In the genomic region with DNA sequence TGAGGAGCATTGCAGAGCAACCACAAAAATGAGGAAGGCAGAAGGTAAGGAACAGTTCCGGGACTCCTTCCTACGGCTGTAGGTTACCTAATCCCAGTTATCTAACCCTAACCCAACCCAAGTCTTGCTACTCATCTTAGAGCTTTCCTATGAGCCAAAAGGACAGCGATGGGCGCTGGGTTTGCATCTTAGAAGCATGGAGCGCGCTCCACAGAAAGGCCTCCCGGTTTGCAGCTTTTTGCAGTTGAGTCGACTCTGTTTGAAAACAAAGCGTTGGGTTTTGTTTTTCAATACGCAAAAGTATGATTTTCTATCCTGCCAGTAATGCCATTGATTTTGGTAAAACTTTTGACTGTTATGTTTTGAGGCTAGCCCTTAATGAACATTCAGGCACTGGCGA, we compare ENCODE assay signal across 9 mouse cellular contexts. TPM values are rescaled to one million over a fixed set of nuclear protein-coding genes. Genes with fewer than 3 reads are reported as not detected.
DNase-seq lines count a peak whose midpoint lies in the region; ATAC-seq and TF ChIP-seq lines count a peak whose summit lies in the region.
"Had no signal": no experiment of that assay in that cellular context is flagged by ENCODE, and none has a peak within 500 bp of the region (broad histone marks: within the 10 kb centered on the region; RNA-seq: fewer than 3 reads in every experiment).

No protein-coding gene starts in this region.

- H3K36me3 ChIP-seq in kidney, postnatal 0 days (ENCODE audit: insufficient read depth, low read length), result no peaks in the 10 kb centered on the region
- H3K36me3 ChIP-seq in embryonic facial prominence, embryonic 11.5 days (replicated peaks; ENCODE audit: control insufficient read depth, insufficient read depth, low read depth, low read length), result no peaks in the 10 kb centered on the region
- no peaks in the 10 kb centered on the region for H3K36me3 ChIP-seq in intestine, embryonic 15.5 days
- H3K36me3 ChIP-seq in neural tube, embryonic 13.5 days, result no peaks in the 10 kb centered on the region

- no peak for TF ChIP-seq CTCF in kidney, postnatal 0 days (IDR thresholded peaks at IDR 0.05; ENCODE audit: low read depth)

- H3K27ac ChIP-seq in kidney, postnatal 0 days, result no peak overlapping the region
- no peak overlapping the region for H3K27ac ChIP-seq in embryonic facial prominence, embryonic 11.5 days (replicated peaks; ENCODE audit: low read depth, low read length)
- no peak overlapping the region for H3K27ac ChIP-seq in intestine, embryonic 15.5 days
- no peak overlapping the region for H3K27ac ChIP-seq in neural tube, embryonic 13.5 days (replicated peaks)

- H3K27me3 ChIP-seq in kidney, postnatal 0 days (ENCODE audit: insufficient read depth, low read length), result no peaks in the 10 kb centered on the region
- H3K27me3 ChIP-seq in embryonic facial prominence, embryonic 11.5 days (ENCODE audit: control insufficient read depth, insufficient read depth, low read length), result no peaks in the 10 kb centered on the region
- H3K27me3 ChIP-seq in intestine, embryonic 15.5 days (replicated peaks), result no peaks in the 10 kb centered on the region
- peaks cover 26% of the 10 kb centered on the region for H3K27me3 ChIP-seq in neural tube, embryonic 13.5 days

- ATAC-seq in kidney, postnatal 0 days (replicated peaks; ENCODE audit: low FRiP score, low read depth), result no peak
- no peak for ATAC-seq in embryonic facial prominence, embryonic 11.5 days (replicated peaks; ENCODE audit: insufficient number of reproducible peaks, low FRiP score, low TSS enrichment, low read depth)
- no peak for ATAC-seq in intestine, embryonic 15.5 days
- ATAC-seq in neural tube, embryonic 13.5 days (ENCODE audit: low read depth), result no peak

- H3K9me3 ChIP-seq in kidney, postnatal 0 days (replicated peaks; ENCODE audit: low read length), result no peaks in the 10 kb centered on the region
- H3K9me3 ChIP-seq in embryonic facial prominence, embryonic 11.5 days (replicated peaks; ENCODE audit: control insufficient read depth, low read length), result no peaks in the 10 kb centered on the region
- H3K9me3 ChIP-seq in intestine, embryonic 15.5 days, result no peaks in the 10 kb centered on the region
- H3K9me3 ChIP-seq in neural tube, embryonic 13.5 days, result no peaks in the 10 kb centered on the region

- no peak overlapping the region for H3K9ac ChIP-seq in kidney, postnatal 0 days (ENCODE audit: low read depth, low read length)
- peak overlapping the region; percentile 35 for H3K9ac ChIP-seq in embryonic facial prominence, embryonic 11.5 days (replicated peaks; ENCODE audit: low read length)
- peak overlapping the region; percentile 29; the same call in 1 of the 2 replicates for H3K9ac ChIP-seq in intestine, embryonic 15.5 days
- no peak overlapping the region for H3K9ac ChIP-seq in neural tube, embryonic 13.5 days

- H3K4me1 ChIP-seq in kidney, postnatal 0 days (replicated peaks; ENCODE audit: insufficient read depth, low read length), result peaks cover 7% of the 10 kb centered on the region
- H3K4me1 ChIP-seq in embryonic facial prominence, embryonic 11.5 days (ENCODE audit: control insufficient read depth, insufficient read depth, low read length), result no peaks in the 10 kb centered on the region
- peaks cover 7% of the 10 kb centered on the region for H3K4me1 ChIP-seq in intestine, embryonic 15.5 days (replicated peaks)
- H3K4me1 ChIP-seq in neural tube, embryonic 13.5 days (replicated peaks), result peaks cover 14% of the 10 kb centered on the region

- DNase-seq in kidney, postnatal 0 days (ENCODE audit: low spot score), result no peak
- no peak for DNase-seq in kidney, adult 18-20 months
- DNase-seq in embryonic facial prominence, embryonic 11.5 days (ENCODE audit: low spot score), result peak; percentile 55
- DNase-seq in thymus, postnatal 0 days (ENCODE audit: low spot score), result no peak
- DNase-seq in thymus, postnatal 4 days, result no peak
- DNase-seq in left cerebral cortex, postnatal 14 days (ENCODE audit: low spot score in 2 of 2), result no peak
- DNase-seq: kidney, postnatal 36 days had no signal

- intact Hi-C loops in left cerebral cortex, postnatal 14 days (cut with DNase I), result loop anchor here (5.0 to 10.0 kb wide), 2 partner anchors 63 to 451 kb away; a partner anchor contains a TSS

- peak overlapping the region; percentile 53 for H3K4me2 ChIP-seq in kidney, postnatal 0 days (ENCODE audit: low read length)
- peak overlapping the region; percentile 7 for H3K4me2 ChIP-seq in embryonic facial prominence, embryonic 11.5 days (ENCODE audit: low read depth, low read length)
- H3K4me2 ChIP-seq in intestine, embryonic 15.5 days (replicated peaks), result peak overlapping the region; percentile 58
- H3K4me2 ChIP-seq in neural tube, embryonic 13.5 days, result peak overlapping the region; percentile 48

- H3K4me3 ChIP-seq in kidney, postnatal 0 days (replicated peaks; ENCODE audit: low read depth, low read length), result peak overlapping the region; percentile 23
- H3K4me3 ChIP-seq in embryonic facial prominence, embryonic 11.5 days (ENCODE audit: low read depth, low read length), result peak overlapping the region; percentile 37
- H3K4me3 ChIP-seq in intestine, embryonic 15.5 days (replicated peaks), result peak overlapping the region; percentile 34
- H3K4me3 ChIP-seq in neural tube, embryonic 13.5 days, result peak overlapping the region; percentile 36

- 9% methylated on average over 11 of the region's 11 CpGs for WGBS in kidney, postnatal 0 days
- WGBS in embryonic facial prominence, embryonic 11.5 days, result under 1% methylated on average over 11 of the region's 11 CpGs
- 6% methylated on average over 11 of the region's 11 CpGs for WGBS in intestine, embryonic 15.5 days
- WGBS in neural tube, embryonic 13.5 days, result 2% methylated on average over 11 of the region's 11 CpGs

RNA-seq across cellular contexts. Expression of a gene that starts 28.6 kb away (rescaled TPM):
- not detected in 2 replicates for polyA plus RNA-seq in kidney, postnatal 0 days (2015; fragmentation: Nextera tagmentation; extraction: Ambion mirVana)
- not detected in 2 replicates for polyA plus RNA-seq in embryonic facial prominence, embryonic 11.5 days (2014; fragmentation: Nextera tagmentation; extraction: Ambion mirVana)
- not detected in 2 replicates for polyA plus RNA-seq in intestine, embryonic 15.5 days (2015; fragmentation: Nextera tagmentation; extraction: Ambion mirVana)
- polyA plus RNA-seq in neural tube, embryonic 13.5 days (2015; fragmentation: Nextera tagmentation; extraction: Ambion mirVana), result not detected in 2 replicates
- not detected in 2 replicates for polyA plus RNA-seq in thymus, postnatal 0 days (2015; fragmentation: Nextera tagmentation; extraction: Ambion mirVana)
- total RNA-seq in left cerebral cortex, postnatal 14 days (2021), result not detected

RNA-seq across cellular contexts. Expression of a gene that starts 48.0 kb away (rescaled TPM):
- polyA plus RNA-seq in kidney, postnatal 0 days (2015; fragmentation: Nextera tagmentation; extraction: Ambion mirVana), result 57.5 and 67.8 TPM in 2 replicates
- polyA plus RNA-seq in embryonic facial prominence, embryonic 11.5 days (2014; fragmentation: Nextera tagmentation; extraction: Ambion mirVana), result 0.41 and 0.67 TPM in 2 replicates
- not detected in 2 replicates for polyA plus RNA-seq in intestine, embryonic 15.5 days (2015; fragmentation: Nextera tagmentation; extraction: Ambion mirVana)
- polyA plus RNA-seq in neural tube, embryonic 13.5 days (2015; fragmentation: Nextera tagmentation; extraction: Ambion mirVana), result not detected in 2 replicates
- polyA plus RNA-seq in thymus, postnatal 0 days (2015; fragmentation: Nextera tagmentation; extraction: Ambion mirVana), result 1.7 and 1.9 TPM in 2 replicates
- total RNA-seq in left cerebral cortex, postnatal 14 days (2021), result under 1 TPM in 1 of 2 experiments, not detected in 1; 0.30 TPM

Comparison
In these comparisons a context has a peak if more than half of its experiments do, and no peak if none do; other contexts are left out.
1. H3K4me2 ChIP-seq: peak in every context shown above with its lines; median percentile 58 in intestine, embryonic 15.5 days; 53 in kidney, postnatal 0 days; 48 in neural tube, embryonic 13.5 days; 7 in embryonic facial prominence, embryonic 11.5 days.
2. H3K9ac ChIP-seq: peak in embryonic facial prominence, embryonic 11.5 days (single experiment) and intestine, embryonic 15.5 days (single experiment); none in kidney, postnatal 0 days (single experiment) and neural tube, embryonic 13.5 days (single experiment).
3. RNA of a gene that starts 48.0 kb away (polyA plus RNA-seq): 57.5 to 67.8 TPM in kidney, postnatal 0 days; 1.7 to 1.9 TPM in thymus, postnatal 0 days, 0.41 to 0.67 TPM in embryonic facial prominence, embryonic 11.5 days, not detected in neural tube, embryonic 13.5 days and not detected in intestine, embryonic 15.5 days; every median in the first group is over 10 times any median in the second.
4. Peak in every context shown above with its lines, with median percentiles within 50 percentile points of each other: H3K4me3 ChIP-seq.